Mouse (Mus musculus): ENCODE results near the gene Eri3. TPM values are rescaled to one million over a fixed set of nuclear protein-coding genes. Genes with fewer than 3 reads are reported as not detected.

Eri3 gene
- polyA plus RNA-seq, 1 experiment from 2014 or later = 267 TPM

DNA sequence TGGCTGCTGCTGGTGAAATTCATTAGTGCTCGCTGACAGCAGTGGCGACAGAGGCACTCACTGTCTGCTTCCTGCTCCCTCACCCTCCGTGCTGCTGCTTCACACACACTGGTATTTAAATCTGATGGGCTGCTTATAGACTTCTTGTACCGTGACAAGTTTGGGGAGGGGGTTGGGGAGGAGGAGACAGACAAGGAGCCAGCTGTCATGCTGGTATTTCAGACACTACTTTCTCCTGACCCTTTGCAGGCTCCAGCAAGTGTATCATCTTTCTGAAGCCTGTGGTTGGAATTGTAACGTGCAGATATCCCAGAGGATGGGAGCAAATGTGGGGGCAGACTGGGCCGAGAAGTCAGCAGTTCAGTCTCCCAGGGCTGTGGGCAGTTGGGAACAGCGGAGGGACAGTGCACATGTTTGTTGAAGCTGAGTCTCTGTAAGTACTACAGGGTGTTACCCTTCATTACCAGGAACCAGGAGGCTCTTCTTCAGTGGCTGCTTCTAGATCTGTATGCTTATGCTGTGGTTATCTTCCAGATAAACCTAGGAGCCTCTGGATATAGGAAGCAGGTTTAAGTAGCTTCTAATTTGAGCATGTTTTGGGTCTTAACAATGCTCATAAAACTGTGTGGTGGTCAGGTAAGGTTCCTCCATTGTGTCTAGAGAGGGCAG lies 59.3 kb downstream of the Eri3 start:
- Histone ChIP-seq H3K27me3 (ENCODE audit: control insufficient read depth, insufficient read depth, low read length) (no peaks in the 10 kb centered on the region), H3K9me3 (ENCODE audit: control insufficient read depth, low read length) (no peaks in the 10 kb centered on the region), H3K36me3 (replicated peaks; ENCODE audit: control insufficient read depth, insufficient read depth) (peaks cover 16% of the 10 kb centered on the region), H3K9ac (no peak overlapping the region), H3K4me2 (replicated peaks) (no peak overlapping the region), H3K4me3 (replicated peaks; ENCODE audit: low read length) (no peak overlapping the region), H3K27ac (no peak overlapping the region), H3K4me1 (replicated peaks; ENCODE audit: control insufficient read depth, insufficient read depth, low read length) (peaks cover 27% of the 10 kb centered on the region)
- no peak for DNase-seq (ENCODE audit: low spot score)
- no peak for ATAC-seq (ENCODE audit: low FRiP score)
- 37% methylated on average over 7 of the region's 7 CpGs for WGBS

DNA sequence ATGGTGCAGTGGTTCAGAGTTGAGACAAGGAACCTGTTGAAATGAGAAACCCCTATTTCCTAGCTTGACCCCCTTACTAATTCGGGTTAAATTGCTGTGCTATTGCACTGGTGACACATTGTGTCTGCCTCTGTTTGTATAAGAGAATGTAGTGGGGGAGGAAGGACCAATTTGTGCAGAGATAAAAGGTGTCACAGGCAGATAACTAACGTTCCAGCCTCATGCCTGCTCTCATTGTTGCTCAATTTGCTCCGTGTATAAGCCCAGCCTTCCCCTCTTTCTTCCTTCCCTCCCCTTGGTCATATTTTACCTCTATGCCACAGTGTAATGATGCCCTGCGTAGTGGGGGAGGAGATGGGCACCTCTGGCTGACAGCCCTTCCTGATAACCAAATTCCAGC lies 61.2 kb downstream of the Eri3 start:
- peaks cover 11% of the 10 kb centered on the region for H3K4me1 ChIP-seq (replicated peaks; ENCODE audit: control insufficient read depth, insufficient read depth, low read length)
- no peak for DNase-seq (ENCODE audit: low spot score)
- H3K27me3 ChIP-seq (ENCODE audit: control insufficient read depth, insufficient read depth, low read length) = no peaks in the 10 kb centered on the region
- 57% methylated on average over 4 of the region's 4 CpGs for WGBS
- H3K4me3 ChIP-seq (replicated peaks; ENCODE audit: low read length) = no peak overlapping the region
- ATAC-seq (ENCODE audit: low FRiP score) = no peak
- no peak overlapping the region for H3K9ac ChIP-seq
- no peak overlapping the region for H3K4me2 ChIP-seq (replicated peaks)
- no peaks in the 10 kb centered on the region for H3K9me3 ChIP-seq (ENCODE audit: control insufficient read depth, low read length)
- no peak overlapping the region for H3K27ac ChIP-seq
- H3K36me3 ChIP-seq (replicated peaks; ENCODE audit: control insufficient read depth, insufficient read depth) = peaks cover 32% of the 10 kb centered on the region

DNA sequence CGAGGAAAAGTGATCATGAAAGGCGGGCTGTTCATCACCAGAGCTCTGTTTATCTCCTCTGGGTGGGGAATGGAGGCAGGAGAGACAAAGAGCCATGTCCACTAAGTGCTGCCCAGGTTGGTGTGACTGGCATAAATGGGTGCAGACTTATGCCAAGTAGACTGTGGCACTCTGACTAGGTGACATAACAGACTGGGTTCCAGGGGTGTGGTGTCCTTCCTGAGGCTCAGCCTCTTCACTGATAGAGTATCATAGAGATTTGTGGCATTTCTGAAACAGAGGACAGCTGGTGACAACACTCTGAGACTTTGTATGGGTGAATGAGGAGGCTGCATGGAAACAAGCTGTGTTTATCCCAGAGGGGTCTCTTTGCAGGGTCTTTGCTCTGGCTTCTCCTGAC lies 61.6 kb downstream of the Eri3 start:
- H3K4me3 ChIP-seq (replicated peaks; ENCODE audit: low read length) = no peak overlapping the region
- no peak overlapping the region for H3K4me2 ChIP-seq (replicated peaks)
- DNase-seq (ENCODE audit: low spot score) (no peak), ATAC-seq (ENCODE audit: low FRiP score) (no peak)
- no peaks in the 10 kb centered on the region for H3K9me3 ChIP-seq (ENCODE audit: control insufficient read depth, low read length)
- peaks cover 37% of the 10 kb centered on the region for H3K36me3 ChIP-seq (replicated peaks; ENCODE audit: control insufficient read depth, insufficient read depth)
- H3K9ac ChIP-seq = no peak overlapping the region
- H3K27ac ChIP-seq = no peak overlapping the region
- no peaks in the 10 kb centered on the region for H3K27me3 ChIP-seq (ENCODE audit: control insufficient read depth, insufficient read depth, low read length)
- H3K4me1 ChIP-seq (replicated peaks; ENCODE audit: control insufficient read depth, insufficient read depth, low read length) = peaks cover 11% of the 10 kb centered on the region
- WGBS = 56% methylated on average over 2 of the region's 2 CpGs

DNA sequence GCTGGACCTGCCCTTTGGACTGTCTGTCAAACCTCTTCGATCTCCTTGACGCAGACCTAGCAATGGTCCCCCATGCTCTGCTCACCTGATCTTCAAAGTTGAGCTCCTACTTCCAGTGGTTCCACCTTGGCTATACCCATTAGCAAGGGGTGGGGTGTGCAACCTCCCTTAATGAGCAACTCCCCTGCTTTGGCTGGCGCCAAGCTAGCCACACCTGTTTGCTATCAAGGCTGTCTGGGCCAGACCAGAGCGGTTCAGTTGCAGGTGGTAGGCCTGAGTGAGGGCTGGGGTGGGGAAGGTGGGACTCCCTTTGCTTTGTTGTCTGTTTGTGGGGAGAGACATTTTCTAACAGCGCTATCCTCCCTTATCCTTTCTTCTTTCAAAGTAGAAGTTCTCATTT lies 62.5 kb downstream of the Eri3 start:
- peaks cover 11% of the 10 kb centered on the region for H3K4me1 ChIP-seq (replicated peaks; ENCODE audit: control insufficient read depth, insufficient read depth, low read length)
- peaks cover 44% of the 10 kb centered on the region for H3K36me3 ChIP-seq (replicated peaks; ENCODE audit: control insufficient read depth, insufficient read depth)
- DNase-seq (ENCODE audit: low spot score) = no peak
- no peak overlapping the region for H3K27ac ChIP-seq
- no peaks in the 10 kb centered on the region for H3K27me3 ChIP-seq (ENCODE audit: control insufficient read depth, insufficient read depth, low read length)
- H3K9ac ChIP-seq = no peak overlapping the region
- 96% methylated on average over 5 of the region's 5 CpGs for WGBS
- no peaks in the 10 kb centered on the region for H3K9me3 ChIP-seq (ENCODE audit: control insufficient read depth, low read length)
- H3K4me3 ChIP-seq (replicated peaks; ENCODE audit: low read length) = no peak overlapping the region
- ATAC-seq (ENCODE audit: low FRiP score) = no peak
- H3K4me2 ChIP-seq (replicated peaks) = no peak overlapping the region

DNA sequence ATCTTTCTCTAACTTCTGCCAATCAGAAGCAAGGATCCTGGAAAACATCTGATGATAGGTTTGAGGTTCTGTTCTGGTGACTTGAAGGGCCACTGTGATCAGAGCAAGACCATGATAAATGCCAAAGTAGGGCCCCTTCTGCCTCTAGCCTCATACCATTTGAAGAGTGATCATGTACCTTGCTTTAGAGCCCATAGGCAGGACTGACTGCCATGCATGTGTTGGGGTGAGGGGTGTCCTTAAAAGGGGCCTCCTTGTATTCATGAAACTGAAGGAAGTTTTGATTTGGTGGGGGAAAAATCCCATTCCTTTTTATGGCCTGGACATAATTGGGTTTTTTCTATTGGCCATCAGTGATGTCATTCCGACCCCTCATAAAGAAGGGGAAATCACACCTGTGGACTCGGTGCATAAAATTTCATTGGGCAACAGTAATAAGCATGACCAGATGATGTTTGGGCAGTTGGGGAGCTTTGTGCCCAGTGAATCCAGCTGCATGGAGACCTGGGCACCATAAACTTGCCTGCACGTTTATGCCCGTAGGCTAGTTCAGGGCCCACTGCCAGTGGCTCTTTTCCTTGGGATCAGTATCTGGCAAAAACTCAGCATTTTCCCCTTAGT lies 63.1 kb downstream of the Eri3 start:
- H3K36me3 ChIP-seq (replicated peaks; ENCODE audit: control insufficient read depth, insufficient read depth) = peaks cover 48% of the 10 kb centered on the region
- 92% methylated on average over 4 of the region's 4 CpGs for WGBS
- no peak for DNase-seq (ENCODE audit: low spot score)
- H3K4me2 ChIP-seq (replicated peaks) = no peak overlapping the region
- H3K9me3 ChIP-seq (ENCODE audit: control insufficient read depth, low read length) = no peaks in the 10 kb centered on the region
- no peak overlapping the region for H3K9ac ChIP-seq
- H3K27ac ChIP-seq = no peak overlapping the region
- H3K27me3 ChIP-seq (ENCODE audit: control insufficient read depth, insufficient read depth, low read length) = no peaks in the 10 kb centered on the region
- ATAC-seq (ENCODE audit: low FRiP score) = no peak
- H3K4me3 ChIP-seq (replicated peaks; ENCODE audit: low read length) = no peak overlapping the region
- peaks cover 10% of the 10 kb centered on the region for H3K4me1 ChIP-seq (replicated peaks; ENCODE audit: control insufficient read depth, insufficient read depth, low read length)

DNA sequence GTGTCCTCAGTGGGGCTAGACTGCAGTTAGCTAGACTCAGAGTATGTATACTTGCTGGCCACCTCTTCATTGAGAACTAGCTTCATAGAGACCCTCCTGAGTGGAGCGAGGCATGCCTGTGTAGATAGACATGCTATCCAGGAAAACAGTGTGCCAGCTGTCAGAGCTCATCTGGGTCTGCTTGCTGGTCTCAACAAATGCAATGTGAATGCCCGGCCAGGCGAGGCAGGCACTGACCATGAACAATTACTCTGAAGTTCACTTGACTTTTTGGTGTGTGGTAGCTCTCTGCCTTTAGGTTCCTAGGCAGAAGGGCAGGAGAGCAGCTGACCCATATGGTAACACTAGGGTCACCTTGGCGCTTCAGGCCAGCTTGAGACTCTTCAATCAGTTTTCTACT lies 66.4 kb downstream of the Eri3 start:
- Histone ChIP-seq H3K27ac (no peak overlapping the region), H3K9me3 (ENCODE audit: control insufficient read depth, low read length) (no peaks in the 10 kb centered on the region), H3K4me1 (replicated peaks; ENCODE audit: control insufficient read depth, insufficient read depth, low read length) (no peaks in the 10 kb centered on the region), H3K36me3 (replicated peaks; ENCODE audit: control insufficient read depth, insufficient read depth) (peaks cover 58% of the 10 kb centered on the region), H3K4me3 (replicated peaks; ENCODE audit: low read length) (no peak overlapping the region), H3K9ac (no peak overlapping the region), H3K27me3 (ENCODE audit: control insufficient read depth, insufficient read depth, low read length) (no peaks in the 10 kb centered on the region), H3K4me2 (replicated peaks) (no peak overlapping the region)
- ATAC-seq (ENCODE audit: low FRiP score) (no peak), DNase-seq (ENCODE audit: low spot score) (no peak)
- 95% methylated on average over 4 of the region's 4 CpGs for WGBS

DNA sequence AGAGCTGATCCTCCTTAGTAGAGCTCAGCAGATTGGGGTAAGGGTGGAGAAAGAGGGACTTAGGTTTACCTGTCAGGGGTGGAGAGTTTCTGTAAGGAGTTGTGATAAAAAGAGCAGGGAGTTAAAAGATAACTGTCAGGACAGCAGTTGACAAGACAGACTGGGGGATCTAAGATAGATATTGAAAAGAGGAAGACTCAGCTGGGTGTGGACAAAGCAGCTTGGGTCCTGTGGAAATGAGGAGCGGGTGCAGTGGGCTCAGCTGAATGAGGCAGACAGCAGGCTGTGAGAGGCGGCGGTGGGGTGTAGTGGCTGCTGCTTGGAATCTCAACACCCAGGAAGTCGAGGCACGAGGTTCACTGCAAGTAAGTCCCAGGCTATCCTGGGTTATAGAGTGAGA lies 72.1 kb downstream of the Eri3 start:
- H3K27ac ChIP-seq = no peak overlapping the region
- DNase-seq (ENCODE audit: low spot score) (no peak), ATAC-seq (ENCODE audit: low FRiP score) (no peak)
- no peaks in the 10 kb centered on the region for H3K27me3 ChIP-seq (ENCODE audit: control insufficient read depth, insufficient read depth, low read length)
- no peak overlapping the region for H3K4me2 ChIP-seq (replicated peaks)
- WGBS = 93% methylated on average over 5 of the region's 5 CpGs
- H3K4me3 ChIP-seq (replicated peaks; ENCODE audit: low read length) = no peak overlapping the region
- peaks cover 33% of the 10 kb centered on the region for H3K36me3 ChIP-seq (replicated peaks; ENCODE audit: control insufficient read depth, insufficient read depth)
- no peaks in the 10 kb centered on the region for H3K4me1 ChIP-seq (replicated peaks; ENCODE audit: control insufficient read depth, insufficient read depth, low read length)
- H3K9ac ChIP-seq = no peak overlapping the region
- H3K9me3 ChIP-seq (ENCODE audit: control insufficient read depth, low read length) = no peaks in the 10 kb centered on the region

DNA sequence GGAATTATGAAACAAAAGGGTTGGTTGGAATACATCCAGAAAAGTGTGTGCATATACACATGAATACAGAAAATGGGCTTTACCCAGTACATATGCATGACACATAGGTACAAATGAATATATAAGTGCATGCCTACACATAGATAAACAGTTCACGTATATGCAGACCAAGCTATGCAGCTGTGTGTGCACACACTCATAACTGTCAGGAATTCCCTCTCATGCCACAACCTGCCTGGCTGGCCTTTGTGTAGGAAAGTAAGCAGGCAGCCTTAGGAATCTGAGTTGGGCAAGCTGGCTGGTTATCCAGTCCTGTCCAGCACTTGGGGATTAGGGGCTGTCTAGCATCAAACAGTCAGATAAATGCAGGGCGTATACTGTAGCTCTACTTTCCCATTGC lies 72.9 kb downstream of the Eri3 start:
- Histone ChIP-seq H3K27me3 (ENCODE audit: control insufficient read depth, insufficient read depth, low read length) (no peaks in the 10 kb centered on the region), H3K4me3 (replicated peaks; ENCODE audit: low read length) (no peak overlapping the region), H3K36me3 (replicated peaks; ENCODE audit: control insufficient read depth, insufficient read depth) (peaks cover 28% of the 10 kb centered on the region), H3K9ac (no peak overlapping the region), H3K9me3 (ENCODE audit: control insufficient read depth, low read length) (no peaks in the 10 kb centered on the region), H3K4me1 (replicated peaks; ENCODE audit: control insufficient read depth, insufficient read depth, low read length) (no peaks in the 10 kb centered on the region), H3K27ac (no peak overlapping the region), H3K4me2 (replicated peaks) (no peak overlapping the region)
- WGBS = 97% methylated on average over 2 of the region's 2 CpGs
- DNase-seq (ENCODE audit: low spot score) = no peak
- no peak for ATAC-seq (ENCODE audit: low FRiP score)

DNA sequence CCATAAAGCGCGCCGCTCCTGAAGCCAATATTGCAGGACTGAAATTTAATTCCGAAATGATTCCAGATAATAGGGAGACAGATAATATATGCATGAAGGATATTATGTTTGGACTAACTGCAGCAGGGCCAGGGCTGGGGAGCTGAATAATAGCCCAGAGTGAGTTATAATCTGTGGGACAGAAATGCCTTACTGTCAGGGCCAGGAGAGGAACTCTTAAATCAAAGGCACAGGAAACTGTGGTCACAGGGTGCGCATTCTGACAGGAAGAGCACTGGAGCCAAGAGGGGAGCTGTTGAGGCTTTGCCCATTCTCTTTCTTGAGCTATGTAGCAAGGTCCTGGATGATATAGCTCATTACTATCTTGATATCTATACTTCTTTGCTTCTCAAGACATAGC lies 74.5 kb downstream of the Eri3 start:
- Histone ChIP-seq H3K9me3 (ENCODE audit: control insufficient read depth, low read length) (no peaks in the 10 kb centered on the region), H3K27ac (no peak overlapping the region), H3K4me3 (replicated peaks; ENCODE audit: low read length) (no peak overlapping the region), H3K9ac (no peak overlapping the region), H3K4me1 (replicated peaks; ENCODE audit: control insufficient read depth, insufficient read depth, low read length) (0 out of 2 replicates have a peak, but pooled peaks cover 2% of the 10 kb centered on the region), H3K27me3 (ENCODE audit: control insufficient read depth, insufficient read depth, low read length) (no peaks in the 10 kb centered on the region), H3K36me3 (replicated peaks; ENCODE audit: control insufficient read depth, insufficient read depth) (peaks cover 22% of the 10 kb centered on the region), H3K4me2 (replicated peaks) (no peak overlapping the region)
- whole genome bisulfite sequencing = 78% methylated on average over 5 of the region's 5 CpGs
- ATAC-seq (ENCODE audit: low FRiP score) = no peak
- no peak for DNase-seq (ENCODE audit: low spot score)
